Mouse (Mus musculus) kidney, adult 2 months (tissue): ENCODE results near the gene Aspdh.

Experiments used
- CTCF ChIP-seq: fragments of 200-500 bp; conservative IDR thresholded peaks from 2 replicates; pipeline ENCODE4 v1.5.1; 2011; ENCODE audit warnings: low read depth, mild to moderate bottlenecking, control low read depth, low read length, moderate library complexity, mixed read lengths; ENCODE audit not compliant: insufficient read depth, insufficient read length
- POLR2A ChIP-seq: fragments of 200-500 bp; IDR thresholded peaks from one replicate; pipeline ENCODE4 v1.6.1; 2011; ENCODE audit warnings: low read depth, low read length, control low read depth

- TF ChIP-seq CTCF = no peak
- TF ChIP-seq POLR2A = no peak
These were observed 19.7 kb upstream of the Aspdh start for GRCm38 (mm10) chr7:44445528-44445923.
